Mouse (Mus musculus): ENCODE data around the gene Mib2.

Mib2 gene

DNA sequence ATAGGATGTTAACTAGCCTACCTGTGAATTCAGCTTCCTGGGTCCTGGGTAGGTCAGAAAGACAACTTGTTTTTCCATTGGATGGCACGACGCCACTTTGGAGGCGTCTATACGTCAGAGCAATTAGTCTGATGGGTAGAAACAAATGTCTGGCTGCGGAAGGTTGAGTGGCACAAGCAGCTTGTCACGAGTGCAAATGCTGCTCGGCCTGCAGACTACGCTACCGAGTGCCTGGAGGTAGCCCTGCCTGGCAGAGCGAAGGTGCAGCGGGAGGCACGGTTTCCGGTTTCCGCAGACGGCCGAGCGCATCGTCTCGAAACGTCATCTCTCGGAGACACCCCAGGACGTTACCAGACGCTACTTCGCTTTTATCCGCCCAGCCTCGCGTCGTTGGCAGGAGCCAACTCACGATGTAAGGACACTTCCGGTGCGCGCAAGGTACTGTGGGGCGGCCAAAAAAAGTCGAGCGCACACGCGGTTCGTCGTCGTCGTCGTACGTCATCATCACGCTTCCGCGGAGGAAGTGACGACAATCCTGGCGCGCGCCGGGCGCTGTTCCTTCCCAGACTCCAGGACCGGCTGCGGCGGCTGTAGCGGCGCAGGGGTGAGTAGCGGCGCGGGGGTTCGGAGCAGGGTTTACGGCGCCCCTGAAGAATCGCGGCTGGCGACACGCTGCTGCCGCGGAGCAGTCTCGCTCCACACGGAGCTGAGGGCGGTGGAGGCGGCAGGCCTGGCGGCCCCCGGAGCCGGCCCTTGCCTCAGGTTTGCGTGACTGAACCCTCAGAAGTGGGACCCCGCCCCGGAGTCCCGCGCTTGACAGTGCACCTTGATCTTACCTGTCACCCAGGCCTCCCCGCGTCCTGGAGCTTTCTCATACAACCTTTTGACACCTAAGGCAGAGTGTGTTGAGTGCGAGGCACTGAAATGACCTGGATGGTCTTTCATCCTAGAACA, 44.4 kb downstream of the Mib2 start, which contains the start of gene Cdk11b:
Gene Cdk11b, plus strand, starts transcription at position 517 of the 954 bp plus-strand sequence.
- peak; percentile 95 for DNase-seq (ENCODE audit: extremely low read depth, insufficient read length, low spot score)

DNA sequence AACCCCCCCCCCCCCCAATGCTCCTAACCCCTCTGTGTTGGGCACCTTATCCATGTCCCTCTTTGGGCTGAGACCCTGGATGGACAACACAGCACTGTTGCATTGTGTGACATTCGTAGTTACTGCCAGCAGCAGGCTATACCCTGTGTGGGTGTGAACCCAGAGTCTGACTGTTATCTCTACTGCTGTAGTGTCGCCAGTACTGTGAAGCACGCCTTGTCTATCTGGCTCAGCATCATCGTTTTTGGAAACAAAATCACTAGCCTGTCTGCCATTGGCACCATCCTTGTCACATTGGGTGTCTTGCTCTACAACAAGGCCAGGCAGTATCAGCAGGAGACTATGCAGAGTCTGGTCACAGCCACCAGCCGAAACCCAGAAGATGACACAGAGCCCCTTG, 50.7 kb downstream of the Mib2 start:
- no peak for DNase-seq (ENCODE audit: extremely low read depth, insufficient read length, low spot score)

DNA sequence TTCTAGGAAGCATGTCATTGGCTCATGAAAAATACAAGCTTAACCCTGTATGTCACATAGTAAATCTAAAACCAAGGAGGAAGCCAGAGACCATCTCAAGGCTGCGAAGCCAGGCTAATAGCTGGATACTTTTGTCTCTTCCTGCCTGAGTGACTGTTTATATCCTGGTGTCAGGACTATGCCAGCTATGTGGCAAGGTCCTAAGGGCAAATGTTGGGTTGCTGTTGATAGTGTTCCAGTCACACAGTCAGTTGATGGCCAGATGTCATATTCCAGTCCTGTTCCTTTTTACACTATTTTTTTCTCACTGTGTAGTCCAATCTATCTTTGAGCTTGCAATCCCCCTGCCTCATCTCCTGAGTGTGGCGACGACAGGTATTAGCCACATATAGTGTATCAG, 55.7 kb downstream of the Mib2 start:
- no peak for DNase-seq (ENCODE audit: extremely low read depth, insufficient read length, low spot score)

DNA sequence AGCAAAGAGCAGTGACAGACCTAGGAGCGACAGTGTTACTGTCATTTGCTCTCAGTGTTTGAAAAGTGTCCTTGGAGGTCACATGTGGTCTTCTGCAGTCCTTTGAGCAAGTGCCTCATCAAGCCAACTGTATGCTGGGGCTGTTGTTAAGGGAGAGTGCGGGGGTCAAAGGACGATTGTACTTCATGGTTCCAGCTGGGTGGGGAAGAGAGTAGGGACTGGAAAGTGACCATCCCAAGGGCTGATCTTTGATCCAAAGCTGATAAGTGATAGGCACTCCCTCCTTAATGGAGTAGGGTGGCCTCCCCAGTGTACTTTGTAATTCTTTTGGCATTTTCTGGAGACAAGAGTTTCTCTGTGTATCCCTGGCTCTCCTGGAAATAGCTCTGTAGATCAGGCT, 57.1 kb downstream of the Mib2 start:
- DNase-seq (ENCODE audit: extremely low read depth, insufficient read length, low spot score) = no peak

DNA sequence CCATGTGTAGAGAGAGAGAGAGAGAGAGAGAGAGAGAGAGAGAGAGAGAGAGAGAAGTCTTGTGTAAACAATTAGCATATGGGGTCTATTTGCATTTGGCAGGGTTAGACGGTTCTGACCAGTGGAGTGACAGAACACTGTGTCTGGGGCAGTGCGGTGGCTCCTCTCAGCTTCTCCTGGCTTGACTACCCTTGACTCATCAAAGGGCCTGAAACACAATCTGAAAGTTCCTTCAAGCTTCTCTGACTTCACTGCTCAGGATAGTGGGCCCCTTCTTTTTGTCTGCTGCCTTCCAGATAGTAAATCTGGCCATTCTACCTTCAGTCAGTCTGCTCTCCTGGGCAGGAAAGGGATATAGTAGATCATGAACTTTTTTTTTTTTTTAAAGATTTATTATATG, 62.2 kb downstream of the Mib2 start:
- DNase-seq (ENCODE audit: extremely low read depth, insufficient read length, low spot score) = no peak

DNA sequence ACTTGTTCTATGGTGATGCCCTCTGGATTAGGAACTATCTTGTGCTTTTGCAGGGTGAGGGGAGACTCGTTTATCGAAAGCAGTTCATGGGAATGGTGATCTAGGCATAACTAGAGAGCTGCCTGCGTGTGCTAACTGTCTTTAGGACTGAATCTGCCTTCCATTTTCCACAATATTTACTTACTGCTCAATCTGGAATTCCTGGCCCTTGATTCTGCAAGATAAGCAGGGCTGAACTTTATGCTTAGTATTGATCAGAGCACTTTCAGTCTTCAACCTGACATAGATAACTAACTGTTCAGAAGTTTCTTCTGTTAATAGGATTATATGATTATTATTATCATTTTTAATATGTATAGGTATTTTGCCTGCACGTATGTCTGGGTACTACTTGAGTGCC, 63.9 kb downstream of the Mib2 start:
- DNase-seq (ENCODE audit: extremely low read depth, insufficient read length, low spot score) = no peak

Data from 3134 (cell line).